Mouse (Mus musculus) right cerebral cortex, adult 18-20 months (tissue): ENCODE data around the gene Crocc2.

Experiments
- DNase-seq: peaks from one replicate; pipeline ENCODE4 v3.0.0; 2022; ENCODE audit warnings: mixed read lengths

Gene Crocc2

GRCm38 (mm10) chr1:93168295-93168775 is at the start of gene Crocc2:
Crocc2 (plus strand) TSS chr1:93168725.
- no peak for DNase-seq

GRCm38 (mm10) chr1:93118816-93119215 is 49.7 kb upstream of the Crocc2 start:
- no peak for DNase-seq

GRCm38 (mm10) chr1:93123179-93123854 is 45.2 kb upstream of the Crocc2 start:
- DNase-seq = no peak

GRCm38 (mm10) chr1:93124066-93124465 is 44.5 kb upstream of the Crocc2 start:
- DNase-seq = no peak

- no peak for DNase-seq
Measured at GRCm38 (mm10) chr1:93125256-93125655, 43.3 kb upstream of the Crocc2 start.

- no peak for DNase-seq
Measured at GRCm38 (mm10) chr1:93128209-93128608, 40.3 kb upstream of the Crocc2 start.

- DNase-seq = peak; percentile 70
Measured at GRCm38 (mm10) chr1:93128710-93129349, 39.7 kb upstream of the Crocc2 start.

- no peak for DNase-seq
Measured at GRCm38 (mm10) chr1:93130242-93130983, 38.1 kb upstream of the Crocc2 start.

- no peak for DNase-seq
Measured at GRCm38 (mm10) chr1:93132676-93133075, 35.8 kb upstream of the Crocc2 start.

GRCm38 (mm10) chr1:93135036-93135526 is 33.4 kb upstream of the Crocc2 start, which contains the start of gene Agxt:
Agxt (plus strand) TSS chr1:93135240.
- DNase-seq = no peak

- DNase-seq = no peak
Measured at GRCm38 (mm10) chr1:93138534-93138933, 30.0 kb upstream of the Crocc2 start.

GRCm38 (mm10) chr1:93139713-93140112 is 28.8 kb upstream of the Crocc2 start:
- peak; percentile 59 for DNase-seq

GRCm38 (mm10) chr1:93142871-93143270 is 25.7 kb upstream of the Crocc2 start:
- no peak for DNase-seq

GRCm38 (mm10) chr1:93144176-93144575 is 24.3 kb upstream of the Crocc2 start:
- DNase-seq = no peak

GRCm38 (mm10) chr1:93150907-93151661 is 17.4 kb upstream of the Crocc2 start:
- DNase-seq = no peak

- DNase-seq = no peak
Measured at GRCm38 (mm10) chr1:93157566-93157965, 11.0 kb upstream of the Crocc2 start.

- no peak for DNase-seq
Measured at GRCm38 (mm10) chr1:93158916-93159315, 9.6 kb upstream of the Crocc2 start.

- no peak for DNase-seq
Measured at GRCm38 (mm10) chr1:93159566-93160500, 8.7 kb upstream of the Crocc2 start.

GRCm38 (mm10) chr1:93160501-93161133 is 7.9 kb upstream of the Crocc2 start, which contains the start of gene 2310007B03Rik:
2310007B03Rik (minus strand) TSS chr1:93160948.
- DNase-seq = no peak

GRCm38 (mm10) chr1:93161350-93161749 is 7.2 kb upstream of the Crocc2 start:
- DNase-seq = no peak

GRCm38 (mm10) chr1:93161921-93162320 is 6.6 kb upstream of the Crocc2 start:
- no peak for DNase-seq
